Mouse (Mus musculus) liver, embryonic 15.5 days (tissue): ENCODE results near the gene Slc43a3. TPM values are rescaled to one million over a fixed set of nuclear protein-coding genes. Genes with fewer than 3 reads are reported as not detected.

ENCODE experiments used
- ATAC-seq: fragments of 200-750 bp; cut with Nextera tagmentation; 2 replicates; pipeline ENCODE4 v1.8.0; 2017; ENCODE audit warnings: moderate number of reproducible peaks, mild to moderate bottlenecking, moderate library complexity; ENCODE audit not compliant: insufficient read depth
- H3K27ac ChIP-seq: fragments of 300-500 bp; sonication (generic); replicated peaks from 2 replicates; pipeline ENCODE4 v1.5.1; 2015; ENCODE audit warnings: mild to moderate bottlenecking, inconsistent platforms
- H3K27me3 ChIP-seq: fragments of 300-500 bp; sonication (generic); 2 replicates; pipeline ENCODE4 v1.6.1; 2015; ENCODE audit warnings: mild to moderate bottlenecking, inconsistent platforms
- H3K36me3 ChIP-seq: fragments of 300-500 bp; sonication (generic); replicated peaks from 2 replicates; pipeline ENCODE4 v1.6.1; 2015; ENCODE audit warnings: moderate library complexity, mild to moderate bottlenecking, inconsistent platforms
- H3K4me1 ChIP-seq: fragments of 300-500 bp; sonication (generic); replicated peaks from 2 replicates; pipeline ENCODE4 v1.6.1; 2015; ENCODE audit warnings: inconsistent platforms
- H3K4me2 ChIP-seq: fragments of 300-500 bp; sonication (generic); 2 replicates; pipeline ENCODE4 v1.6.1; 2015; ENCODE audit warnings: moderate library complexity, mild to moderate bottlenecking, inconsistent platforms
- H3K4me3 ChIP-seq: fragments of 300-500 bp; sonication (generic); replicated peaks from 2 replicates; pipeline ENCODE4 v1.5.1; 2015; ENCODE audit warnings: mild to moderate bottlenecking, inconsistent platforms
- H3K9ac ChIP-seq: fragments of 300-500 bp; sonication (generic); 2 replicates; pipeline ENCODE4 v1.6.1; 2015; ENCODE audit warnings: moderate library complexity, mild to moderate bottlenecking, inconsistent platforms
- H3K9me3 ChIP-seq: fragments of 300-500 bp; sonication (generic); replicated peaks from 2 replicates; pipeline ENCODE4 v1.6.1; 2016; ENCODE audit warnings: inconsistent platforms
- WGBS: fragments of 180-500 bp; shearing (Covaris S2); methylation state at CpG from one replicate; pipeline ENCODE4 v1.1.7; 2015; ENCODE audit warnings: mixed read lengths; ENCODE audit not compliant: insufficient replicate concordance; 5-methylcytosine and 5-hydroxymethylcytosine counted together
- microRNA-seq: library from miRNA; unstranded; fragments of <30 nt; microRNA quantifications from one replicate; pipeline ENCODE4, GENCODE M21; 2016
- polyA plus RNA-seq: library from polyadenylated mRNA; unstranded; fragments of >200 nt; fragmentation: Nextera tagmentation; extraction: Ambion mirVana; gene quantifications from 2 replicates; pipeline ENCODE4 v1.2.1, GENCODE M21; 2015

Gene Slc43a3
- polyA plus RNA-seq, 1 experiment from 2014 or later = 114 TPM

- Histone ChIP-seq H3K4me1 (peaks cover 42% of the 10 kb centered on the region), H3K4me3 (no peak overlapping the region), H3K9ac (no peak overlapping the region), H3K27me3 (peaks cover 27% of the 10 kb centered on the region), H3K27ac (peak overlapping the region; percentile 49), H3K4me2 (no peak overlapping the region), H3K9me3 (no peaks in the 10 kb centered on the region), H3K36me3 (no peaks in the 10 kb centered on the region)
- ATAC-seq = peak; percentile 74
- 13% methylated on average over 2 of the region's 2 CpGs for WGBS
These were observed 60.0 kb downstream of the Slc43a3 start for GRCm38 (mm10) chr2:84996376-84996775.

GRCm38 (mm10) chr2:84999486-85000181 lies 63.3 kb downstream of the Slc43a3 start:
- WGBS = 66% methylated on average over 3 of the region's 3 CpGs
- no peaks in the 10 kb centered on the region for H3K9me3 ChIP-seq

GRCm38 (mm10) chr2:85001497-85001896 lies 65.1 kb downstream of the Slc43a3 start:
- Histone ChIP-seq H3K27ac (no peak overlapping the region), H3K4me3 (no peak overlapping the region), H3K4me2 (no peak overlapping the region), H3K36me3 (no peaks in the 10 kb centered on the region), H3K27me3 (0 out of 2 replicates have a peak, but pooled peaks cover 10% of the 10 kb centered on the region), H3K9me3 (no peaks in the 10 kb centered on the region), H3K4me1 (peaks cover 35% of the 10 kb centered on the region), H3K9ac (no peak overlapping the region)
- WGBS = 63% methylated on average over 13 of the region's 13 CpGs
- no peak for ATAC-seq

More at GRCm38 (mm10) chr2:84999486-85000181, 63.3 kb downstream of the Slc43a3 start:
- H3K27ac ChIP-seq = peak overlapping the region; percentile 14; the same call in 1 of the 2 replicates
- no peaks in the 10 kb centered on the region for H3K36me3 ChIP-seq
- no peak overlapping the region for H3K9ac ChIP-seq
- peak; percentile 53; the same call in 1 of the 2 replicates for ATAC-seq
- peaks cover 44% of the 10 kb centered on the region for H3K4me1 ChIP-seq
- peaks cover 15% of the 10 kb centered on the region; the same call in 1 of the 2 replicates for H3K27me3 ChIP-seq
- no peak overlapping the region for H3K4me3 ChIP-seq
- H3K4me2 ChIP-seq = peak overlapping the region; percentile 23; the same call in 1 of the 2 replicates

- ATAC-seq = no peak
- Histone ChIP-seq H3K27me3 (peaks cover 10% of the 10 kb centered on the region; the same call in 1 of the 2 replicates), H3K4me3 (no peak overlapping the region), H3K9ac (no peak overlapping the region), H3K27ac (0 out of 2 replicates have a peak overlapping the region, but pooled peaks have one; percentile 14), H3K9me3 (no peaks in the 10 kb centered on the region), H3K4me1 (peaks cover 40% of the 10 kb centered on the region), H3K36me3 (no peaks in the 10 kb centered on the region), H3K4me2 (no peak overlapping the region)
- 73% methylated on average over 8 of the region's 8 CpGs for WGBS
These were observed 66.2 kb downstream of the Slc43a3 start for GRCm38 (mm10) chr2:85002575-85002974.

- Histone ChIP-seq H3K27me3 (peaks cover 10% of the 10 kb centered on the region; the same call in 1 of the 2 replicates), H3K9me3 (no peaks in the 10 kb centered on the region), H3K9ac (no peak overlapping the region), H3K4me2 (no peak overlapping the region), H3K4me3 (no peak overlapping the region), H3K4me1 (peaks cover 48% of the 10 kb centered on the region), H3K36me3 (no peaks in the 10 kb centered on the region), H3K27ac (no peak overlapping the region)
- no peak for ATAC-seq
- 72% methylated on average over 4 of the region's 4 CpGs for WGBS
These were observed 68.0 kb downstream of the Slc43a3 start for GRCm38 (mm10) chr2:85004341-85004740.

- no peaks in the 10 kb centered on the region for H3K9me3 ChIP-seq
- 75% methylated on average over 7 of the region's 7 CpGs for WGBS
- no peak for ATAC-seq
- no peak overlapping the region for H3K4me3 ChIP-seq
- H3K36me3 ChIP-seq = no peaks in the 10 kb centered on the region
- 0 out of 2 replicates have a peak overlapping the region, but pooled peaks have one; percentile 14 for H3K27ac ChIP-seq
- H3K27me3 ChIP-seq = peaks cover 15% of the 10 kb centered on the region; the same call in 1 of the 2 replicates
- no peak overlapping the region for H3K4me2 ChIP-seq
- peaks cover 49% of the 10 kb centered on the region for H3K4me1 ChIP-seq
- no peak overlapping the region for H3K9ac ChIP-seq
These were observed 70.2 kb downstream of the Slc43a3 start for GRCm38 (mm10) chr2:85006600-85006999.

- ATAC-seq = no peak
- H3K4me2 ChIP-seq = no peak overlapping the region
- H3K4me1 ChIP-seq = peaks cover 60% of the 10 kb centered on the region
- no peak overlapping the region for H3K27ac ChIP-seq
- no peaks in the 10 kb centered on the region for H3K9me3 ChIP-seq
- no peaks in the 10 kb centered on the region for H3K36me3 ChIP-seq
- H3K9ac ChIP-seq = no peak overlapping the region
- peaks cover 15% of the 10 kb centered on the region; the same call in 1 of the 2 replicates for H3K27me3 ChIP-seq
- 11% methylated on average over 4 of the region's 4 CpGs for WGBS
- H3K4me3 ChIP-seq = no peak overlapping the region
These were observed 71.3 kb downstream of the Slc43a3 start for GRCm38 (mm10) chr2:85007729-85008128.

Small RNA genes within 50 kb of the gene (microRNA-seq; reads per million reads assigned to microRNA genes)
- not detected for gene Gm24332

Other genes with a start within 250 kb of the Slc43a3 start
- gene Zdhhc5, start 221.4 kb upstream of the Slc43a3 start, polyA plus RNA-seq = 17.3 and 18.4 TPM in 2 replicates
- gene Clp1, start 209.2 kb upstream of the Slc43a3 start, polyA plus RNA-seq = 53.9 and 59.7 TPM in 2 replicates
- gene Ypel4, start 202.5 kb upstream of the Slc43a3 start, polyA plus RNA-seq = 66.9 and 75.7 TPM in 2 replicates
- 1.4 and 1.5 TPM in 2 replicates for gene Gm19426, start 192.9 kb upstream of the Slc43a3 start, polyA plus RNA-seq
- 84.2 and 102 TPM in 2 replicates for gene Serping1, start 161.1 kb upstream of the Slc43a3 start, polyA plus RNA-seq
- gene Ube2l6, start 137.8 kb upstream of the Slc43a3 start, polyA plus RNA-seq = 533 and 556 TPM in 2 replicates
- gene Smtnl1, start 113.9 kb upstream of the Slc43a3 start, polyA plus RNA-seq = 0.40 and 0.56 TPM in 2 replicates
- gene Timm10, start 109.6 kb upstream of the Slc43a3 start, polyA plus RNA-seq = 33.3 and 37.0 TPM in 2 replicates
- gene Slc43a1, start 97.7 kb upstream of the Slc43a3 start, polyA plus RNA-seq = 190 and 203 TPM in 2 replicates
- gene Rtn4rl2, start 49.9 kb upstream of the Slc43a3 start, polyA plus RNA-seq = 0.09 TPM in 2 replicates
- 26.7 and 68.4 TPM in 2 replicates for gene Prg2, start 43.9 kb downstream of the Slc43a3 start, polyA plus RNA-seq
- gene Prg3, start 51.6 kb downstream of the Slc43a3 start, polyA plus RNA-seq = 1.8 and 6.4 TPM in 2 replicates
- 145 and 148 TPM in 2 replicates for gene Ssrp1, start 100.7 kb downstream of the Slc43a3 start, polyA plus RNA-seq
- gene P2rx3, start 100.9 kb downstream of the Slc43a3 start, polyA plus RNA-seq = 0.25 and 0.30 TPM in 2 replicates
- gene Tnks1bp1, start 111.4 kb downstream of the Slc43a3 start, polyA plus RNA-seq = 4.8 and 5.1 TPM in 2 replicates
- 1.6 and 1.8 TPM in 2 replicates for gene Aplnr, start 199.6 kb downstream of the Slc43a3 start, polyA plus RNA-seq